Mouse (Mus musculus): ENCODE measurements around the gene Tpbpa.
"Not testable (repeated sequence)": the region's sequence is repeated elsewhere in the genome, so short reads cannot be mapped to it uniquely, and the experiment has no call there.

The Tpbpa gene

GRCm38 (mm10) chr13:60941884-60942283, at the start of gene Tpbpa:
TSS of gene Tpbpa (minus strand) at chr13:60941984.
- DNase-seq (ENCODE audit: low spot score in 2 of 2), result not testable (repeated sequence)

- DNase-seq (ENCODE audit: low spot score in 2 of 2), result not testable (repeated sequence)
Observed at GRCm38 (mm10) chr13:60986915-60987314, 45.1 kb upstream of the Tpbpa start.

- DNase-seq (ENCODE audit: low spot score in 2 of 2), result not testable (repeated sequence)
Observed at GRCm38 (mm10) chr13:60972319-60972718, 30.5 kb upstream of the Tpbpa start.

GRCm38 (mm10) chr13:60963985-60964384, 22.2 kb upstream of the Tpbpa start:
- DNase-seq (ENCODE audit: low spot score in 2 of 2), result not testable (repeated sequence)

GRCm38 (mm10) chr13:60961706-60962105, 19.9 kb upstream of the Tpbpa start:
- DNase-seq (ENCODE audit: low spot score in 2 of 2), result no peak

GRCm38 (mm10) chr13:60936500-60936901, 5.3 kb downstream of the Tpbpa start, which contains the start of the genes Gm49391 and Ctla2a:
TSS of gene Gm49391 (minus strand) at chr13:60936571.
TSS of gene Ctla2a (minus strand) at chr13:60936625.
- no peak for DNase-seq (ENCODE audit: low spot score in 2 of 2)

GRCm38 (mm10) chr13:60935490-60935889, 6.3 kb downstream of the Tpbpa start, which contains the start of gene Gm49393:
TSS of gene Gm49393 (minus strand) at chr13:60935590.
- DNase-seq (ENCODE audit: low spot score in 2 of 2), result not testable (repeated sequence)

- not testable (repeated sequence) for DNase-seq (ENCODE audit: low spot score in 2 of 2)
Observed at GRCm38 (mm10) chr13:60904780-60905179, 37.0 kb downstream of the Tpbpa start, which contains the start of gene Tpbpb. TSS of gene Tpbpb (minus strand) at chr13:60904880.

- no peak for DNase-seq (ENCODE audit: low spot score in 2 of 2)
Observed at GRCm38 (mm10) chr13:60897328-60897727, 44.5 kb downstream of the Tpbpa start, which contains the start of gene Ctla2b. TSS of gene Ctla2b (minus strand) at chr13:60897447.

- not testable (repeated sequence) for DNase-seq (ENCODE audit: low spot score in 2 of 2)
Observed at GRCm38 (mm10) chr13:60896794-60897193, 45.0 kb downstream of the Tpbpa start, which contains the start of gene Gm49392. TSS of gene Gm49392 (minus strand) at chr13:60896894.

- no peak for DNase-seq (ENCODE audit: low spot score in 2 of 2)
Observed at GRCm38 (mm10) chr13:60895406-60896160, 46.2 kb downstream of the Tpbpa start.

GRCm38 (mm10) chr13:60892301-60892700, 49.5 kb downstream of the Tpbpa start:
- DNase-seq (ENCODE audit: low spot score in 2 of 2), result no peak

Data from spleen, postnatal 14 days (tissue).